Mouse (Mus musculus) heart, postnatal 14 days (tissue): ENCODE measurements around the gene Cmtm1. TPM values are rescaled to one million over a fixed set of nuclear protein-coding genes. Genes with fewer than 3 reads are reported as not detected.
"Not testable (repeated sequence)": the region's sequence is repeated elsewhere in the genome, so short reads cannot be mapped to it uniquely, and the experiment has no call there.

ENCODE experiments used
- DNase-seq, 2 experiments: peaks; one replicate each; pipeline ENCODE4 v3.0.0; 2021 to 2022
- intact Hi-C: fragments of 180-260 bp; cut with DNase I; formaldehyde crosslinking; loops from one replicate; pipeline ENCODE4 v1.15.1; 2025
- long read RNA-seq, 2 experiments: library from polyadenylated mRNA; stranded (forward); transcript quantifications; one replicate each; pipeline ENCODE4 v2.0.0; 2021
- total RNA-seq, 2 experiments: library from RNA; stranded (reverse); gene quantifications; 2 replicates each; pipeline ENCODE4 v1.2.3; 2021

The Cmtm1 gene
- not detected for total RNA-seq
- long read RNA-seq, experiment 1, result 0 reads
- long read RNA-seq, experiment 2, result 0 reads

DNA sequence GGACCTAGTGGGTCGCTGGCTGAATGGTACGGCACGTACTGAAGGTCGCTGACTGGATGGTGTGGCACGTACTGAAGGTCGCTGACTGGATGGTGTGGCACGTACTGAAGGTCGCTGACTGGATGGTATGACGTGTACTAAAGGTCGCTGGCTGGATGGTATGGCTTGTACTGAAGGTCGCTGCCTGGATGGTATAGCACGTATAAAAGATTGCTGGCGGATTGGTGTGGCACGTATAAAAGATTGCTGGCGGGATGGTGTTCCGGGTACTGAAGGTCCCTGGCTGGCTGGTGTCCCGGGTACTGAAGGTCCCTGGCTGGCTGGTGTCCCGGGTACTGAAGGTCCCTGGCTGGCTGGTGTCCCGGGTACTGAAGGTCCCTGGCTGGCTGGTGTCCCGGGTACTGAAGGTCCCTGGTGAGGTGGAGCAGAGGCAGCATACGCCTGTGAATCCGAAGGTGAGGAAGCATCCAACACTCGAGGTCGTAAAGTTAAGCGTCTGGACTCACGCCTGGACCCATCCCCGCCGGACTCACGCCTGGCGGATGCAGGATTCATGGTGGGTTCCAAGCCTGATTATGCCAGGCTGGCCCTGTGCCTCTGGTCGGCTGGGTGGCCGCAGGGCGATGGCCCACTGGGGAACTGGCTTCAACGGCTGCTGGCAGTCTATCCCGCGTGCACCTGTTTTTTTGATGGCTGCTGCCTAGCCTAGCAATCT is at the start of gene Cmtm1, which contains the start of gene Gm45711:
Gene Cmtm1, minus strand, starts transcription at position 705 of the 715 bp plus-strand sequence.
Gene Gm45711, minus strand, starts transcription at position 641 of the 715 bp plus-strand sequence.
- intact Hi-C loops, result not testable (repeated sequence)

DNA sequence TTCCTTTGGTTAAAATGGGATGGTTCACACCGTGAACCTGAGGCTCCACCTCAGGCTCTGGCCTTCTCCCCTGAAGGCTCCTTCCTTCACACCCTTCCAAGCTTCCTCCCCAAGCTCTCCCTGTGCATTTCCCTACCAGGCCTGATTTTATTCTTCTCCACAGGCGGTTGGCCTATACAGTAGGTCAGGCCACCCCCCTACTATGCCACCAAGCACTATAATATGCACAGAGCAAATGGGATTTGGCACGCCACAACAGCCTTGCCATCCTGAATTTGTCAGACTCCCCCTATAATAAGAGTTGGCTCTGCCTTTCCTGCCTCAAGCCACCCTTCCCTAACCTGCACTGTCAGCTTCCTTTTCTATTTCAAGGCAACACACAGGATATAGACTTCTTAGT is 48.7 kb upstream of the Cmtm1 start:
- intact Hi-C loops, result no loop called here
- DNase-seq, result no peak

More for the DNA sequence above, at the start of gene Cmtm1, which contains the start of gene Gm45711:
- peak; percentile 14 to 35 for DNase-seq

DNA sequence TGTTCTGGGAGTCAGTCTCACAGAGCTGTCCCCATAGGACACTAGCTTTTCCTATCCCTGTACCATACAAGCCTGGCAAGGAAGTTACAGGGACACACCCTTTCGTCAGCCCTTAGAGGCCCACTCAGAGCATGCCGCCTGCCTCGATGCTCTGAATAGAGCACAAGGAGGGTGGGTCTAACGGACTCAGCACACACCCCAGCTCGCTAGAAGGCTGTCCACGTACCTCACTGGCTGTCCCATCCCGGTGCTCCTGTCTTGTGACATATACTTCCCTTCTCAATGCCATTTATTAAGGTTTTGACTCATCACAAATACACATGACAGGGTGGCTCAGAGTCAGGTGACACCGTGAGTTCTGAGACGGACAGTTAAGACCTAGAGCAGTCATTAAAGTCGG is 44.6 kb upstream of the Cmtm1 start:
- DNase-seq, result no peak
- intact Hi-C loops, result no loop called here

DNA sequence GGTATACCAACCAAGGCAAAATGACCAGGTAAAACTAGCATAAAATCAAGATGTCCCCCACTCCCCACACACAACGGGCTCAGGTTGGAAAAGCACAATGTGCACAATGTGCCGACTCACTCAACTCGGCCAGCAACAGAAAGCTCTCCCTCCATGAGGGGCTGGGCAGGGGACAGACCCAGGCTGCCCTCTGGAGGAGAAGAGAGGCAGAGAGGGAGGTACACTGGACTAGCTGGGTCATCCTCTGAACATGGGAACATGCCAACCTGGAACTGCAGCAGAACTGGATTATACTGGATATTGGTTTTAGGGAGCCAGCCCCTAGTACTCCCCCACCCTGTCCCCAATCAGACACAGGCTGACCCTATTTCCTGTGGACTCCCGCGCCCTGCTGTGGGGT is 43.2 kb upstream of the Cmtm1 start:
- DNase-seq, result no peak
- intact Hi-C loops, result no loop called here

DNA sequence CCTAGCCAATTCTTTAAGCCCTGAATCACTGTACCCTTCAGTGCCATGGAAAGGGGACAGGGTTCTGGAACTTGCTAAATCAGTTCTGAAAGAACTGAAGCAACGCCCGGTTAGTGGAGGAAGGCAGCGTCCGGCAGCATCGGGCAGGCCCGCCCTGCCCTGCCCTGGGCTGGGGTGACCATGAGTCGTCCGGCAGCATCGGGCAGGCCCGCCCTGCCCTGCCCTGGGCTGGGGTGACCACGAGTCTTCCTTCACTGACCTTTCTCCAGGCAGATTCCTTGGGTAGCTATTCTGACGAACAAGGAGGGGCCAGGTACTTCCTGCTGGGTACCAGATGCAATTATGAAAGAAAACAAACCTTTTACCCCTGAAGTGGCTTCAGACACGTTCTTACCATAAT is 40.1 kb upstream of the Cmtm1 start:
- intact Hi-C loops, result no loop called here
- DNase-seq, result no peak

DNA sequence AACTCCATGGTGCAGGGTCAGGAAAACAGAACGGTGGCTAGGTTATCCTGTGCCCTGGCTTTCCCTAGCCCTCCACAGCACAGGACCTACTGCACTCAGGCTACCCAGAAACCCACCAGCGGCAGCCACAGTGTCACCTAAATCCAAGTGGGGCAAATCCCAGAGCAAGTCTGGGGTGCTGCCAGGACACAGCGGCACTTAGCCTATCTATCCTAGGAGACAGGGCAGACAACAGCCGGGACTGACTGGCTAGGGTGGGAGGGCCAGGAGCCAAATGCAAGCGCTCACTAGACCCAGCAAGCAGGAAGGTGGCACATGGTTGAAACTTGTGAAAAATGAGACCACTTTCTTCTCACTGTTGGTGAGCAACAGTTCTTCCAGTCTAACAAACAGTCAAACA is 39.0 kb upstream of the Cmtm1 start:
- intact Hi-C loops, result no loop called here
- peak; percentile 41 to 58 for DNase-seq

DNA sequence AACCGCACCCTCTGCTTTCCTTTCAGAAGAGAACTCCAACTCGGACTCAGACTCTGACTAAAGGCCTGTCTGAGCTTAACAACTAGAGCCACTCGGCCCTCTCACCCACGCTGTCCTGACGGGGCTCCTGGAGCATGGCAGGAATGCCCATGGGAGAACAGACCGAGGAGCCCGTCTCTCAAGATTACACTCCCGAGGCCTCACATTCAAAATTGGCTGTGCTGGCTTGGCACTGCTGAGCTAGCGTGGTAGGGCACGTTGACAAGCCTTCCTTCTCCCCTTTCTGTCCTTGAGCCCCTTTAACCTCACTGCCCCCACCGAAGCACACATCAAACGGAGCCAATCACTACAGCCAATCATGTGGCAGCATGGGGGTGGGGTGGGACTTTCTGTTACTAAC is 36.8 kb upstream of the Cmtm1 start:
- DNase-seq, result no peak
- intact Hi-C loops, result no loop called here

DNA sequence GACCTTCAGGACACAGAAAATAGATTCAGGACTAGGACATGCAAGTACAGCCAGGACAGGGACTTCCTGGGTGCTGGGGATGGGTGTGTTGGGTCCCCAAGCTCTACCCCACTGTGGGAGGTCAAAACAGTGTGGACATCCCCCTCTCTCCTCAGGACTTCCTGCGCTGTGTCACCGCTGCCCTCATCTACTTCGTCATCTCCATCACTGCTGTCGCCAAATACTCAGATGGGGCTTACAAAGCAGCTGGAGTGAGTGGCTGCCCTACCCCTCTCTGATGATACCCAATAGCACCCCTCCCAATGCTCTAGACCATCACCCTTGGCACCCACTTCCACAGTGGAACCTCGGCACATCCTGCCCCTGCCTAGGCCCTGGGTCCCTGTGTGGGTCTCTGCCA is 34.7 kb upstream of the Cmtm1 start:
- intact Hi-C loops, result loop anchor here (1.0 to 5.0 kb wide), 5 partner anchors 52 to 227 kb away; partner anchors contain the start of genes Car7, Dync1li2 and Nae1
- DNase-seq, result no peak

DNA sequence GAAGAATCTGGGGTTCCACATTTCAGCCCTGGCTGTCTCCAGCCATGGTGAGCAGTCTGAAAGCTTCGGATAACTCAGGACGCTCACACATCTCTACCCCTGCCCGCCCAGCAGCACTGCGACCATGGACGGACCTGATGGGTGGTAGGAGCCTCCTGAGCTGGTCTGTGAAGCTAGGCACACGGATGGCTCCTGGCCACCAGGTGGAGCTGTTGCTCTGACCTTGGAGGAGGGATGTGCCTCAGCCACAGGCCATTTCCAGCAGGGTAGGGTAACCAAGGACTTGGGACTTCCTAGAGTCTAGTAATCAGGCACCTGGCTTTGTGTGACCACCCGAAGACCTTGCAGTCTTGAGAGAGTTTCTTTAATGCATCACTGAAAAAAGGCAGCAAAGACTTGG is 34.0 kb upstream of the Cmtm1 start:
- DNase-seq, result peak; percentile 90 to 93
- intact Hi-C loops, result loop anchor here (1.0 to 5.0 kb wide), 5 partner anchors 53 to 227 kb away; partner anchors contain the start of genes Car7, Dync1li2 and Nae1

DNA sequence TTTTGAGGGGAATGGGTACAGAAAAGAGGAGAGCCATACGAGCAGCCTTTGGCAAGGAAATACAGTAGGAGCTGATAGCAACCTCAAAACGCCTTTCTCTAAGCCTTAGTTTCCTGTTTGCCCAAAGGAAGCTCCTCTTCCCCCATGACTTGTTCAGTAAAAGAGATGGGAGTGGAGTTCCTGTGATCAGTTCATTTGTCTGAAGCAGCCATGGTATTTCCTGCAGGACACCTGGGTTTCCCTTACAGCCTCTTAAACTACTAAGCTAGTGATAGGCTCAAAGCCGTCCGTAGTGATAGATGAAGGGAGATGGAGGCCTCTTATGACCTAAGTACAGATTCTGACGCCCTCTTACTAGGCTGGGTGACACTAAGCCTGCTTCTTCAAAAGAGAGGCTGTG is 32.5 kb upstream of the Cmtm1 start:
- intact Hi-C loops, result loop anchor here (5.0 kb wide), 2 partner anchors 190 to 195 kb away; partner anchors contain the start of genes Car7 and Nae1
- DNase-seq, result no peak

DNA sequence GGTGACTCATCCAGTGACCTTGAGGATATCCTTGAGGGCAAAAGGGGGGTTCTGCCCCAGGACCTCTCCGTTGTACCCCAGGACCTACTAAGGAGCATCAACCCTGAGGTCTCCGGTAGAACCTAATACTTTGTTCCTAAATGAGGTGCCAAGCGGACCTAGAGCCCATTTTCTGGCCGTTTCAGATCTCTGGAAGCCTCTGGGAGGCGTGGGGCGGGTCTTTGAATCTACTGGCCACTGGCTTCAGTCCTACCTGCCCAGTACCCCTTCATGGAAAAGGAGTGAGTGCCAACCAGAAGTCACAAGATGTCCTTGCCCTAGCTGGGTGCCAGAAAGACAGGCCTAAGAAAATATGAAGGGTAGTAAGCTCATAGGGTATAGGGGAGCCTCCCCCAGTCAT is 31.7 kb upstream of the Cmtm1 start:
- intact Hi-C loops, result loop anchor here (2.0 to 5.0 kb wide), 3 partner anchors 91 to 194 kb away; partner anchors contain the start of genes Car7, Cklf and Nae1
- DNase-seq, result no peak

DNA sequence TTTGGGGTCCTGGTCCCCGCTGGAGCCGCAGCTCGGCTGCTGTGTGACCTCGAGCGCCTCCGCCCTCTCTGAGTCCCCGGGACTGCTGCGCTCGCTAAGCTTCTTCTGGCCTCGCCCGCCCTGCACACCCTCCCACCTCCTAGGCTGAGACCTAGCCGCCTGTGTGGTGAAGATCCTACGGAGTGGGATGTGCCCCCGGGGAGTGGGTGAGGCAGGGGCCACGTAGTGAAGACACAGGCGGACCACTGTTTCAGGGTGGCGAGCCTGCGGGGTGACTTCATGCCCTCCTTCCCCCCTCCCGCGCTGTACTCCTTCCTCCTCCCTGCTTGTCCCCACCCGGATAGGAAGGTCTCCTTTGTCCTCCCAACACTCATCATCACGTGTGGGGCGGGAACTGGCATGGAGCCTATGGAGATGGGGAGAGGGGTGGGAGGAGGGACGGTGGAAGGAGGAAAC is 31.2 kb upstream of the Cmtm1 start:
- intact Hi-C loops, result loop anchor here (2.0 to 5.0 kb wide), 3 partner anchors 90 to 194 kb away; partner anchors contain the start of genes Car7, Cklf and Nae1
- peak; percentile 81 to 84 for DNase-seq

DNA sequence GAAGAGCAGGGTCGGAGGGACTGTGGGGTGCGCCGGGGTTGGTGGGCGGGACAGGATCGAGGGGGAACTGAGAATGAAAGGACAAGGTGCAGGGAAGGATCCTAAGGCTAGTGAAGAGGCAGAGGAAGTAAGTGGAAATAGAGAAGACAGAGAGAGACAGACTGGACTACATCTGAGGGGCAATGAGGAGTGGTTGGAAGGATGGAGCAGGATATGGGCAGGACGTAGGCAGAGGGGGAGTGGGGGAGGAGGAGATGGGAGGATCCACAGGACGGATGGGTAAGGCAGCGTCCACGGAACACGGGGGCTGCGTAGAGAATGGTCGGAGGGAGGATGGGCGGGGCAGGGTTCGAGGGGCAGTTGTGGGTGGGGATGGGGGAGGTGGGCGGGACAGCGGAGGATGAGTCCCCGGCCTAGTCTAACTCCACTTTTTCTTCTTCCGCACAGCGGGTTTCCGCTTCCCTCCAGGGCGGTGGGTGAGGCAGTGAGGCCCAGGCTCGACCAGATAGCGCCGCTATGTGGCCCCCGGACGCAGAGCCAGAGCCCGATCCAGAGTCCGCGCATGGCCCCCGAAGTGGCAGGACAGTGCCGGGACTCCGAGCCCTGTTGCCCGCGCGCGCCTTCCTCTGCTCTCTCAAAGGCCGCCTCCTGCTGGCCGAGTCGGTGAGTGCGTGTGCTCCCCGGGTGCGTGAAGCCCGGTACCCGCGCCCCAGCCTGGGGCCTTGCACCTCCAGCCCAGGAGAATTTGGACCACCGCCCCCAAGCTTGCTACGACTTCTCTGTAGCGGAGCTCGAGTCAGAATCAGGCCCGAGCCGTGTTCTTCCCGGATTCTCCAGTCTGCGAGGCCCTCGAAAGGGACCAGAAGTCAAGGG is 30.5 kb upstream of the Cmtm1 start:
- intact Hi-C loops, result loop anchor here (2.0 to 5.0 kb wide), 3 partner anchors 90 to 193 kb away; partner anchors contain the start of genes Car7, Cklf and Nae1
- peak; percentile 82 to 83 for DNase-seq

DNA sequence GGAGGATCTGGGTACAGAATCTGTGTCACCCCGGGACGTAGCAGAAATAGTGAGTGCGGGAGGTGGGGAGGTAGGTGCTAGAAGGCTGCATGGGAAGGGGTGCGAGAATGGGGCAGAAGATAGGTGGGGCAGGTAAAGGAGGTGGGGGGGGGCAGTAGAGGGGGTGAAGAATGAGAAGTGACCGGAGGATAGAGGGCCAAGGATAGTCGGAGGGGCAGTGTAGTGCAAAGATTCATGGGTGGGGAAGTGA is 30.0 kb upstream of the Cmtm1 start:
- intact Hi-C loops, result loop anchor here (2.0 to 10.0 kb wide), 4 partner anchors 89 to 245 kb away; partner anchors contain the start of genes Car7, Cklf and Nae1
- peak in 1 of 2 experiments; percentile 18 for DNase-seq

DNA sequence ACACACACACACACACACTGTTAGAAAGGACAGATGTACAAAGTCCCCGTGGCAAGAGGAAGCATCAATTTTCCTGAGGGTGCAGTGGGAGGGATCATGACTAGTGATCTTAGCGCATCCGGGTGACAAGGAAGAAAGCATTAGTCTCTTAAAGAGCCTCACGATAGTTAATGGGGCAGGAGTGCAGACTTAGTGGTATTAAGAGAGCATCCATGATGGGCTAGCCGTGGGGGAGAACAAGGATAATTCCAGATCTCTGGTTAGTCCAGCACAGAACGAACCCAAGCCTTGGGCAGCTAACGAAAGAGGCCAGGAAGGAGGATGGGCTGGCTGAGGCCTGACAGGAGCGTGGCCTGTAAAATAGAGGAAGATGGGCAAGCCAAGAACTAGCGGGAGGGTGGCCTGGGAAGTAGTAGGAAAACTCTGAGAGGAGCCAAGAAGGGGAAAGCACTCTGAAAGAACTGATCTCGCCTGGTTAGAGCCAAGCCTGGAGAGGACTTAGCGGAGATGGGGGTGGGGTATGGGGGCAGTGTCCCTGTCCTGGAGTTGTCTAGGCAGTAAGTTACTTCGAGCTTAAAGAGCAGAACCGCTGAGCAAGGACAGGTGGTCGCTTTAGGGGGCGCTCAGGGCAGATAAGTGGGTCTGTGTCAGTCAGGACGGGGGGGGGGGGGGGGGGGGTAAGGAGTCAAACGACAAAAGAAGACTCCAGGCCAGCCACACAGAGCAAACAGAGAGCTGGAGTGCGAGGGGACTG is 29.5 kb upstream of the Cmtm1 start, which contains the start of gene Cmtm3:
Gene Cmtm3, plus strand, starts transcription at position 182 of the 754 bp plus-strand sequence.
- peak; percentile 38 to 49 for DNase-seq
- intact Hi-C loops, result loop anchor here (10.0 kb wide), 1 partner anchor 245 kb away; no protein-coding TSS in a partner anchor

DNA sequence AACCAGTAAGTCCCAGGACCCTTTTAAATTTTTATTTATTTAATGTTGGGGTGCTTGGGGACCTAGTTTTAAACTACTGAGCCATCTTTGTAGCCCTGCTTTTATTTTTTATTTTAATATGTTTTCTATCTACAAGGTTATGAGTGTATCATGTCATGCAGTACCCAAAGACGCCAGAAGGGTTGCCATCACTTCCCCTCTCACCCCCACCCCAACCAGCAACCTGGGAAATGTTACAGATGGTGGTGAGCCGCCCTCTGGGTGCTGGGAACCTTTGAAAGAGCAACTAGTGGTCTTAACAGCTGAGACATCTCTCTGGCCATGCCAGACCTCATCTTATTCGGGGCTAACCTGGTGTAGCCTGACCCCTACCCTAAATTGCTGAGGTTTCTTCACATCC is 27.9 kb upstream of the Cmtm1 start:
- no peak for DNase-seq
- intact Hi-C loops, result loop anchor here (10.0 kb wide), 1 partner anchor 243 kb away; no protein-coding TSS in a partner anchor

DNA sequence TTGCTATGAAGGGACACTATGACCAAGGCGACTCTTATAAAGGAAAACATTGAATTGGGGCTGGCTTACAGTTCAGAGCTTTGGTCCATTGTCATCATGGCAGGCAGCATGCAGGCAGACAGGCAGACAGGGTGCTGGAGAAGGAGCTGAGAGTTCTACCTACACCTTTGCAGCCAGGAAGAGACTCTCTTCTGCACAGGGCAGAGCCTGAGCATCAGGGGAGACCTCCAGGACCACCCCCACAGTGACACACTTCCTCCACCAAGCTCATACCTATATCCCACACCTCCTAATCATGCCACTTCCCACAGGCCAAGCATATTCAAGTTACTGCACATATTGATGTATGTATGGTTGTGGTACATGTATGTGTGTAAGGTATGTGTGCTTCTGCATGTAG is 26.9 kb upstream of the Cmtm1 start:
- DNase-seq, result no peak
- intact Hi-C loops, result loop anchor here (10.0 kb wide), 1 partner anchor 242 kb away; no protein-coding TSS in a partner anchor

DNA sequence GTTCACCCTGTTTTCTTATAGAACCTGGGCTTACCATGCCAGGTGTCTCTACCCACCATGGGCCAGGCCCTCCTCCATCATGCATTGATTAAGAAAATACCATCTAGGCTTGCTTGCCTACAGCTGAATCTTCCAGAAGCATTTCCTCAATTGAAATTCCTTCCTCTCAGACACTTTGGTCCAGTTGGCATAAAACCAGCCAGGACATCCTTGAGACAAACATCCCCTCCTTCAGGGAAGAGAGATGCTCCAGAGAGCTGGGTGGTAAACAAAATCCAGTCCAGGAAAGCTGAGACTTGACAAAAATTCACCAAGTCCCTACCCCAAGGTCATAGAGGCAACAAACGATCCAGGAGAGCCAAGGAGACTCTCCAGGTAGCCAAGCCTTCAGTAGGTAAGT is 24.3 kb upstream of the Cmtm1 start:
- no peak for DNase-seq
- intact Hi-C loops, result loop anchor here (10.0 kb wide), 1 partner anchor 239 kb away; no protein-coding TSS in a partner anchor

DNA sequence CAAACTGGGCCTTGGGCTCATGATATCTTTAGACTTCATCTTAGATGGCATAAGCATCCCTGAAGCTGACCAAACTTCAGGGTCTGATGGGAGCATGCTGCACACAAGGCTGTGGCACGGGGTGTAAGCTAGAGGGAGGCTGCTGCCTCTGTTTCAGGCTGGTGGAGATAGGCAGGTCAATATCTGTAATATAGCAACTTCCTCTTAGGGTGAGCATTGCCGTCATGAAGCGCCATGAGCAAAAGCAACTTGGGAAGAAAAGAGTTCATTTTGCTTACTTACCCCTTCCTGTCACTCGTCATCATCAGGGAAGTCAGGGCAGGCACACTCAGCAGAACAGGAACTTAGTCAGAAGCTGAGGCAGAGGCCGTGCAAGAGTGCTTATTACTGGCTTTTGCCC is 23.8 kb upstream of the Cmtm1 start:
- DNase-seq, result no peak
- intact Hi-C loops, result loop anchor here (10.0 kb wide), 1 partner anchor 239 kb away; no protein-coding TSS in a partner anchor
